Mouse (Mus musculus) lung, adult 10 weeks (tissue): ENCODE results near the gene Tent4a. TPM values are rescaled to one million over a fixed set of nuclear protein-coding genes. Genes with fewer than 3 reads are reported as not detected.

ENCODE experiments used
- polyA plus RNA-seq: library from polyadenylated mRNA; stranded (reverse); fragments of 350-450 nt; fragmentation: Illumina TruSeq; extraction: RNeasy Lipid Tissue Mini Kit (QIAGEN cat#74804); gene quantifications from one replicate; pipeline ENCODE4 v1.2.3, GENCODE M21; 2014; ENCODE audit warnings: low read depth, low replicate concordance; ENCODE audit not compliant: insufficient read depth

The Tent4a gene
- polyA plus RNA-seq: 5.7 TPM

GRCm38 (mm10) chr13:69534334-69534653 lies at the start of gene Tent4a:
TSS of gene Tent4a (minus strand) at chr13:69534617.

GRCm38 (mm10) chr13:69533405-69534333 lies 748 bp downstream of the Tent4a start, which contains the start of gene Nsun2:
TSS of gene Nsun2 (plus strand) at chr13:69533746.

Other genes starting within 250 kb of the Tent4a start
- 31.9 TPM for gene Nsun2, start 871 bp downstream of the Tent4a start, polyA plus RNA-seq
- 1.2 TPM for gene Srd5a1, start 76.8 kb upstream of the Tent4a start, polyA plus RNA-seq
- 0.24 TPM for gene Ube2ql1, start 205.3 kb upstream of the Tent4a start, polyA plus RNA-seq